Mouse (Mus musculus): ENCODE results near the gene Gm17622.

The Gm17622 gene

GRCm38 (mm10) chr13:96511893-96512292, 21.4 kb downstream of the Gm17622 start:
- no peak for DNase-seq

GRCm38 (mm10) chr13:96514154-96514942, 23.8 kb downstream of the Gm17622 start:
- no peak for DNase-seq

- DNase-seq: no peak
These were observed 25.7 kb downstream of the Gm17622 start for GRCm38 (mm10) chr13:96516249-96516648.

- no peak for DNase-seq
These were observed 26.8 kb downstream of the Gm17622 start for GRCm38 (mm10) chr13:96517335-96517734.

GRCm38 (mm10) chr13:96521294-96521693, 30.8 kb downstream of the Gm17622 start:
- no peak for DNase-seq

- DNase-seq: no peak
These were observed 36.5 kb downstream of the Gm17622 start for GRCm38 (mm10) chr13:96527022-96527421.

GRCm38 (mm10) chr13:96527856-96528255, 37.3 kb downstream of the Gm17622 start:
- no peak for DNase-seq

GRCm38 (mm10) chr13:96528776-96529175, 38.2 kb downstream of the Gm17622 start:
- no peak for DNase-seq

GRCm38 (mm10) chr13:96529542-96529941, 39.0 kb downstream of the Gm17622 start:
- DNase-seq: no peak

GRCm38 (mm10) chr13:96530064-96530463, 39.5 kb downstream of the Gm17622 start:
- DNase-seq: no peak

GRCm38 (mm10) chr13:96532176-96532575, 41.6 kb downstream of the Gm17622 start:
- no peak for DNase-seq

GRCm38 (mm10) chr13:96533742-96534141, 43.2 kb downstream of the Gm17622 start:
- DNase-seq: no peak

- DNase-seq: no peak
These were observed 46.5 kb downstream of the Gm17622 start for GRCm38 (mm10) chr13:96536821-96537572.

GRCm38 (mm10) chr13:96538103-96538502, 47.6 kb downstream of the Gm17622 start:
- no peak for DNase-seq
